Mouse (Mus musculus): ENCODE data around the gene Phf21a.
A peak's percentile ranks its signal among the peaks of the same experiment; 100 is the strongest.

Gene Phf21a

DNA sequence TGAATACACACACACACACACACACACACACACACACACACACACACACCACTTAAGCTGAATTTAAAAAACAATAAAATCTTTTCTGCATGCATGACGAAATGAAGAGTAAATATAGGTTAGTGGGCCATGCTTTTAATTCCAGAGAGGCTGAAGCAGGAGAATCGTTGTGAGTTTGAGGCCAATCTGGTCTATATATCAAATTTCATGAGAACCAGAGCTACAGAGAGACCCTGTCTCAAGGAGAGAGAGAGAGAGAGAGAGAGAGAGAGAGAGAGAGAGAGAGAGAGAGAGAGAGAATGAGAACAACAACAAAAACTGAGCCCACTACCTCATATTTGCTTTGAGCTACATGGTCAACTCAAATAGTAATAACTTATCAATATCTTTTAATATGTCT, at the start of gene Phf21a:
TSS of gene Phf21a (plus strand) at position 301 of the 400 bp plus-strand sequence.
- no peak for DNase-seq (ENCODE audit: inconsistent age in 2 of 2, low spot score in 1 of 2)

GRCm38 (mm10) chr2:92043285-92043684, 49.6 kb upstream of the Phf21a start:
- DNase-seq (ENCODE audit: inconsistent age in 2 of 2, low spot score in 1 of 2): no peak

- DNase-seq (ENCODE audit: inconsistent age in 2 of 2, low spot score in 1 of 2): no peak
Measured at GRCm38 (mm10) chr2:92047601-92048000, 45.3 kb upstream of the Phf21a start.

GRCm38 (mm10) chr2:92048034-92048690, 44.8 kb upstream of the Phf21a start:
- no peak for DNase-seq (ENCODE audit: inconsistent age in 2 of 2, low spot score in 1 of 2)

DNA sequence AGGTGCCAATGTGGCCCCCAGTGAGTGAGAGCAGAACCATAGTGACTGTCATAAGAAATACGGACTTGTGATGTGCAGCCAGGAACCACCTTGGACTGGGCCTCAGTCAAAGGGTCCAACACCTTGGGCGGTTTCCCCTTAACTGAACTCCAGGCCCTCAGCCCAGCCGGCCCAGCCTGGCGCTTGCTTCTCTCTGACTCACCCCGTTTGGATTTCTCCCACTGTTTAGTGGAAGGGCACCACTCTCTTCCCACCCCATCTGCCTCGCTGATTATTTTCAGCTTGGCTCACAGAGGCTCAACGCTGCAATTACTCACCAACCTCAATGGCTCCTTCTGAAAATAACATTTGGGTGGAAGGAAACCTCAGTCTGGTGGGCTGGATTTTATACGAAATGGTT, 40.7 kb upstream of the Phf21a start:
- no peak for DNase-seq (ENCODE audit: inconsistent age in 2 of 2, low spot score in 1 of 2)

- DNase-seq (ENCODE audit: inconsistent age in 2 of 2, low spot score in 1 of 2): no peak
Measured at GRCm38 (mm10) chr2:92052754-92053153, 40.2 kb upstream of the Phf21a start.

DNA sequence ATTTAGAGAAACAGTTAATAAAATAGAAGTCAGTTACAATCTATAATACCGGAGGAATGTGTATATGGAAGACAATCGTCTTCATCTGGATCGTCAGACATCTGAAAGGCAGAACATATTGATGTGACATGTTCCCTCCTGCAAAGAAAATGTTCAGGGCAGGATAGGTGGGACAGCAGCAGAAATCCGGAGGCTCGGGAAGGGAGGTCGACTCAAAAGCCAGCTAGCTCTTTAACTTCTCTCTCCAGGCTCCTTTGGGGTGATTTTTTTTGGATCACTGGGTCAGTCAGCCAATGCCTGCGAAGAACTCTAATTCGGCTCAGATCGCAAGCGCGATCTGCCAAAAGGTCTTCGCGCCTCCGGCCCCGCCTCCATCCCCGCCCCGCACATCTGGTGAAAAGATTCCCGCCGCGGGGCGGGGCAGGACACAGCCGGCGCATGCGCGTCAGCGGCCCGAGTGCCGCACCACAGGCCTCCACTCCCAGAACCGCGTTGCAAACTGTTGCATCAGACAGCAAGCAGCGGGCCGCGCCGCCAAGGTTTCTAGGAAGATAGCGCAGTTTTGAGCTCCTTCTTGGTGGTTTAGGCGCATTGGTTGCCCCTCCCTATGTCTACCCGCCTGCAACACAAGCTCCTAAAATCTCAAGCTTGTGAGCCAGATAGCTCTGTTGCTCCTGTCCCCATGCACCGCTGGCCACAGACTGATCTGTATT, 37.7 kb upstream of the Phf21a start:
- peak; percentile 95 to 98 for DNase-seq (ENCODE audit: inconsistent age in 2 of 2, low spot score in 1 of 2)

DNA sequence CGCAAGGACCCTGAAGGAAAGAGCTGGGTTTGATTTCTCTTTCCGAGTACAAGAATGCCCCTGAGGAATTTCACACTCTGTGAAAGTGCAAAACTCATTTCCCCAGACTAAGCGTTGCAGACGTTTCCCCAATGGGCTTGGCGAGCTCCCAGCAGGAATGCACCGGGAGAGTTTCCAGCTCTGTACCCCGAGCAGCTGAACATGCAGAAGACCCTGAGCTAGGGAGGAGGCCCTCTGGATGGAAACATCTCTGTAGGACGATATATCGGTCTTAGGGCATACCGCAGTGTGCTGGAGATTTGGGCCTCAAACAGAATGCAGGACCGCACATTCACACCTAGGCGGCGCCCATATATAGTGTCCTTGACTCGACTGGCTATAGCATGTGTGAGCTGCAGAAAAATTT, 37.1 kb upstream of the Phf21a start:
- peak in 1 of 2 experiments; percentile 64 for DNase-seq (ENCODE audit: inconsistent age in 2 of 2, low spot score in 1 of 2)

- DNase-seq (ENCODE audit: inconsistent age in 2 of 2, low spot score in 1 of 2): no peak
Measured at GRCm38 (mm10) chr2:92056760-92057159, 36.2 kb upstream of the Phf21a start.

DNA sequence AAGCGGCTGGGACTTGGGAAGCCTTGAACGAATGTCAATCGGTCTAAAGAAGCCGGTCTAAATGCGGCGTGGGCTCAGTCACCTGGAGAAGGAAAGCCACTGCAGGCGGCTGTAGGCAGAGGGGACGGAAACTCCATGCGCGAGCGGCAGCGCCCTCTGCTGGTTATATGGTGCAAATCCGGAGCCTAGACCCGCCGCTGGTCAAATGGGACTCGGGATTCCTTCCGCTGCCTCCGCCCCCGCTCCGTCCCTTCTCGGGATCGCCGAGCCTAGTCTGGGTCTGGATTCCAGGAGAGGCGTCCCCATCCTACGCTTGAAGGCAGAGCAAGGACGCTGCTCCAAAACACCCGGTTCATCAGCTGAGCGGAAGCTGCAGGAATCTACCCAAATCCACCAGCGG, 34.4 kb upstream of the Phf21a start:
- peak; percentile 92 to 97 for DNase-seq (ENCODE audit: inconsistent age in 2 of 2, low spot score in 1 of 2)

DNA sequence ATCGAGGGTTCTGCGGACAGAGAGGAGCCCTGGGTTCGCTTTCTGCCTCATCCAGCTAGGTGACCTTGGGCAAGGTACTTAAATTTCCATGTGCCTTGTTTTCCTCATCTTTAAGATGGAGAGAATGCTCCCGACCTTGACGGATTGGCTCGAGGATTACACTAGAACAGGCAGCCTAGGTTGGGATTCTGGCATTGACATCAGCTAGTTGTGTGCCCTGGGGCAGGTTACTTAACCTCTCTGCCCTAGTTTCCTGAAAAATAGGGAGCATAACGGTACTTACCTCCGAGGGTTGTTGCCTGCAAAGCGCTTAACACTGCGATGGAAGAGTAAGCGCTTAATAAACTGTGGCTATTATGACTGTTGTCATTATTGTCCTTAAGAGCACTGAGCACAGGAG, 34.0 kb upstream of the Phf21a start:
- no peak for DNase-seq (ENCODE audit: inconsistent age in 2 of 2, low spot score in 1 of 2)

DNA sequence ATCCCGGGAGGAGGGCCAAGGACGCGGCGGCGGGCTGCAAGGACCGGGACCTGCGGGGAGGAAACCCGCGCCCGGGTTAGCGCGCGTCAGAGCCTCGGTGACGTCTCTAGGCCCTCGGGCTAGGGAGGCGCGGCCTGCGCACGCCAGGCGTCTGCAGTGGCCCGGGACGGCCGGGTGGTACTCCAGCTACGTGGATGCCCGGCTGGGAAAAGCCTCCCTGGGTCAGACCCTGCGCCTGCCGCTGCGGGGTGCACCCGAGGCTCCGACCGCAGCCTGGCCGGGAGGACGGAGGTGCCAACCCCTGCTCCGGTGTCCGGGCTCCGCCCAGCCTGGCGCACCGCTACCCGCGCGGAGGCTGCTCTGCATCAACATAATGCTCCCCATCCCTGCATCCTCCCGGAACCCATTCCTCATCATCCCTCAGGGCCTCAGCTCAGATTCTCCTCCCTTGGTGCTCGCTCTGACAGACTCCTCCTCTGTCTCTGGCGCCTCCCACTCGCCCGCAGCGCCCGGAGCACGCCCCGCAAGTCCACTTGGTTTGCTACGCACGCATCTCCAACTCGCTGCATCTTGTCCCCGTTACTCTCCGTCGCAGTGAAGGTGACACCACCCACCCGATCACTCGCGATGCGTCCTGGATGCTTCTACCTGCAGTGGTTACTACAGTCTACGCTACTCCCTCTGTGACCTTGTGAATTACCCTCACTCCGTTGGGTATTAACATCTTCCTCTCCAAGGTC, 33.3 kb upstream of the Phf21a start:
- DNase-seq (ENCODE audit: inconsistent age in 2 of 2, low spot score in 1 of 2): peak; percentile 83 to 90

- peak in 1 of 2 experiments; percentile 38 for DNase-seq (ENCODE audit: inconsistent age in 2 of 2, low spot score in 1 of 2)
Measured at GRCm38 (mm10) chr2:92060291-92060690, 32.6 kb upstream of the Phf21a start.

GRCm38 (mm10) chr2:92061337-92061736, 31.6 kb upstream of the Phf21a start:
- no peak for DNase-seq (ENCODE audit: inconsistent age in 2 of 2, low spot score in 1 of 2)

DNA sequence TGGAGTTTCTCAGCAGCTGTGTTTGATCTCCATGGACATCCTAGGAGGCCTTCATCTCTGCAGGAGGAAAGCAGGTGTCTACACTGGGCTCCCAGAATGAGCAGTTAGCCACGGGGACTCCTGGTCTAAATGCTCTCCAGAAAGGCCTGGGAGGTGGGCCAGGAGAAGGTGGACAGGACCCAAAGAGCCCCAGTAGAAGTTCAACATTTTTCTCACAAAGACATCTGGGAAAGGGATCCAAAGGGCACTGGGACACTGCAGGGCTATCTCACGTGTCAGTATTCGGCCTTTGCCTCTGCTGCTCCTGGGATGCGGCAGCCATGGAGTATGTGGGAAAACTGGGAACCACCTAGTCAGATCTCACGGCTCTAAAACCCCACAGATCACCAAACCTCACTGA, 29.8 kb upstream of the Phf21a start:
- DNase-seq (ENCODE audit: inconsistent age in 2 of 2, low spot score in 1 of 2): no peak

DNA sequence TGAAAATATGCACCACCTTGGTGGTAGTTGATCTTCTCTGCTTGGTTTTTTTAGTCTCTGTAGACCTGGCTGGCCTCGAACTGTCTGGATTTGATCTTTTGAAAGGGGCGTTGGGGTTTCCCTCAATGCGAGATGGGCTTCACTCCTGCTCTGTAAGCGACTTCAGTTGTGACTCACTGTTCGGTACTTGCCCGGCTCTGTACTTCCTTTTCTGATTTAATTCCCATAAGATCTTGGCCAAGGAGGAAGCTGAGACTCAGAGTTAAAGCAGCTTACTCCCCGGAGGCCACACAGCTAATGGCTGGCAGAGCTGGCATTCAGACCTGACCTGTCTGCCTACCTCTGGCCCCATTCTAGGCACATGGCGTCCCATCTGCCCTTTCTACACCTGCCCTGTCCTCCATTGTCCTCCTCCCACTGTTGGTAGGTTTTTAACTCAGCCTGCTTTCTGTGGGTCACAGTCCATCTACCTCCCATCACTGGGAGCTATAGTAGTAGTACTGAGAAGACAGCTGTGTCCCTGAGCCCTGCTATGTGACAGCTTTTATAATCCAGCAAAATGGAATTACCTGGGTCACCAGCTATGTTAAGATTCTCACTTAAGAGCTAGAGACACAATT, 27.5 kb upstream of the Phf21a start:
- DNase-seq (ENCODE audit: inconsistent age in 2 of 2, low spot score in 1 of 2): no peak

DNA sequence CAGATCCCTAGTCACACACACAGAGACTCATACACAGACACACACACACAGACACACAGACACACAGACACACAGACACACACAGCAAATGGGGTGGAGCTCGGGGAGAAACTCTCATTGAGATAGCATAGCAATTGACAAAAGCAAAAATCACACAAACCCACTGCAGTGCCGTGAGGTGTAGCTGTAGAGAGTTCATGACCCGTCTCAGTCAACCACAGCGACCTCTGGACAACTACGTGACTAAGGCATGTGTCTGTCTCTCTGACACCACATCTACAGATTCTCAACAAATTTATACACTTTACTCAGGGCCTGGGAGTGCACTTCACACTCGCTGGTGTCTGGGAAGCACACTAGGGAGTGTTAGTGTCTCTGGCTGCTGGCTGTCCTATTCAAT, 27.0 kb upstream of the Phf21a start:
- no peak for DNase-seq (ENCODE audit: inconsistent age in 2 of 2, low spot score in 1 of 2)

- DNase-seq (ENCODE audit: inconsistent age in 2 of 2, low spot score in 1 of 2): no peak
Measured at GRCm38 (mm10) chr2:92066899-92067298, 26.0 kb upstream of the Phf21a start.

DNA sequence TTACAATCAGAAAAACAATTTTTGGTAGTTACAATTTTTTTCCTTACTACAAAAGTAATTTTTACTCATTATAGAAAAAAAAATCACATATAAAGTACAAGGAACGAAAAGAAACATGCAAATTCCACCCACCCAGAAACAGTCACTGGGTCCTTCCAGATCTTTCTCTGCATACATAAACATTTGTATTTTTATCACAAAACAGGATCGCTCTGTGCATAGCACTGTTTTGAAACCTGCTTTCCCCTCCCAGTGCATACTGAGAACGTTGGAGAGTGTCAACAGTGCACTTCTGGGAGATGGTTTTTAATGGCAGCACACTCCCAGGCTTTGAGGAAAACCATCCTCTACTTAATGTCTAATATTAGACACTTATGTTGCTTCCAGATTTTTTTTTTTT, 25.3 kb upstream of the Phf21a start:
- no peak for DNase-seq (ENCODE audit: inconsistent age in 2 of 2, low spot score in 1 of 2)

DNA sequence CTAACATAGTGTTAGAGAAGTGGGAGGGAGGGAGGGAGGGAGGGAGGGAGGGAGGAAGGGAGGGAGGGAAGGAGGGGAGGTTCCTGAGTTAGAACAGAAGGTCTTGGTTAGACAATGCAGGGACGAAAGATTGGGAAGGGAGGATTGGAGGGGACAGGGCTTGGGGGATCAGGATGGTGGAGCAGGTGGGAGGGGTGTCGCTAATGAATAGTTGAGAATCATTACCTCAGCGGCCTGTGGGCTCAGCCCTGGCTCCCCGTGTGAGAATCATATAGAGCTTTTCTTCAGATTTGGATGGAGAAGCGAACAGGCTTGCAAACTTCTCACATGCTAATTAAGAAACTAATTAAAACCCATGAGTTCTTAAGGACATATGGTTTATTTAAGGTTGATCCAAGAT, 23.3 kb upstream of the Phf21a start:
- no peak for DNase-seq (ENCODE audit: inconsistent age in 2 of 2, low spot score in 1 of 2)

GRCm38 (mm10) chr2:92071143-92071542, 21.8 kb upstream of the Phf21a start:
- no peak for DNase-seq (ENCODE audit: inconsistent age in 2 of 2, low spot score in 1 of 2)

All from adrenal gland, adult (tissue).